Mouse (Mus musculus) embryonic stem cell, embryonic (primary cell): ENCODE measurements around the gene Mdm2.

Source experiments
- CTCF ChIA-PET, 4 experiments: fragments of 300-600 bp in 2 of 4; fragments of 350-600 bp in 2 of 4; sonication (Branson Sonifier 250); formaldehyde crosslinking; loops; one replicate each; lab custom pipeline; 2022; ENCODE audit warnings: inconsistent platforms in 2 of 4; lab: Charles Lee
- POLR2A ChIA-PET, 4 experiments: fragments of 300-600 bp in 2 of 4; fragments of 350-600 bp in 2 of 4; sonication (Branson Sonifier 250); formaldehyde crosslinking; loops; one replicate each; lab custom pipeline; 2022; ENCODE audit warnings: antibody characterized with exemption in 4 of 4, inconsistent platforms in 1 of 4; lab: Charles Lee

Gene Mdm2

DNA sequence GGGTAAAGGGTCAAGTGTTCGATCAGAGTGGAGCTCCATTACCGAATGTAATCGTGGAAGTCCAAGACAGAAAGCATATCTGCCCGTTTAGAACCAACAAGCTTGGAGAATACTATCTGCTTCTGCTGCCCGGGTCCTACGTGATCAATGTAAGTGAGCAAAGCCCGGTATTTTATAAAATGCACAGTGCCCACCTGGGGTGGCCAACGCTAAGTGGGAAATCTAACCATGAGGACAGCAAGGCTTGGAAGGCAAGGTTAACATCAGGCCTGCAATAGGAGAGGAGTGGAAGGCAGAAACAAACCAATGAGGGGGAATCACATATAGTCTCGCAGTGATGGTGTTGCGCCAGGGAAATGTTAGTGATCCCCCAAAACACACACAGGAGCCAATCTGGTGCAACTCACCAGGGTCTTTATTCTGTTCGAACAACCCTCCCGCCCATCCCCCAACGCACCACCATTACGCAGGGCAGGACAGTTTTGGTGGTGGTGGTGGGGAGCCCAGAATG lies 30.5 kb downstream of the Mdm2 start:
- ChIA-PET POLR2A (no interaction called here), CTCF (interaction anchor here in 2 of 4 experiments (0.7 kb wide), 2 partner anchors 86 to 236 kb away, joined by 3 to 4 read pairs; no protein-coding TSS in a partner anchor)

DNA sequence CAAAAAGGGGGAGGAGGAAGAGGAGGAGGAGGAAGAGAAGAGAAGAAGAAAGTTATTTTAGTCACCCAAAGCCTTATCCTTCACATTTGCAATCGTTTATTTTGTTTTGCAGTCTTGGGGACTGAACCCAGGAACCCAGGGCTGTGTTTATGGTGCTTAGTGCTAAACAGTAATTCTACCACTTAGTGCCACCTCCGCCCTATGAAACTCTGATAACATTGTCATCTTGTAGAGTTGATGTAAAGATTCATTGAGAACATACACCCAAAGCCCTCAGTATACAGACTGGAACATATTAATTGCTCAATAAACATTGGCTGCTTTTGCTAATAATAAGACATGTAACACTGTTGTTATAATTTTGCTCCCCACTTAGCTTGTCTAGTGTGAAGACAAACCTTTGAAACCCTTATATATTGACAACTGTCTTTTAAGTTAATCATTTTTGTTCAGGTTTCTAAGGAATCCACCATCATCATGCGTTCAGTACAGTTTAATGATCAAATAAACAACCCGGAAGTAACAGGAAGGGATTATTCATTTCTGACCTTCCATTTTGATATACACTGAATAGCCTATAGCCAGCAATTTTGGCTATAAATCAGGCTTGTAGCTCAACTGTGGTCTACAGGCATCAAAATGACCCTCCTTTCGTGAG lies 31.4 kb downstream of the Mdm2 start:
- CTCF ChIA-PET = interaction anchor here in 2 of 4 experiments (1.4 to 3.0 kb wide), 2 partner anchors 224 kb away, joined by 4 to 11 read pairs; no protein-coding TSS in a partner anchor
- POLR2A ChIA-PET = interaction anchor here in 1 of 4 experiments (0.6 kb wide), 1 partner anchor 26 kb away, joined by 3 read pairs; no protein-coding TSS in a partner anchor

DNA sequence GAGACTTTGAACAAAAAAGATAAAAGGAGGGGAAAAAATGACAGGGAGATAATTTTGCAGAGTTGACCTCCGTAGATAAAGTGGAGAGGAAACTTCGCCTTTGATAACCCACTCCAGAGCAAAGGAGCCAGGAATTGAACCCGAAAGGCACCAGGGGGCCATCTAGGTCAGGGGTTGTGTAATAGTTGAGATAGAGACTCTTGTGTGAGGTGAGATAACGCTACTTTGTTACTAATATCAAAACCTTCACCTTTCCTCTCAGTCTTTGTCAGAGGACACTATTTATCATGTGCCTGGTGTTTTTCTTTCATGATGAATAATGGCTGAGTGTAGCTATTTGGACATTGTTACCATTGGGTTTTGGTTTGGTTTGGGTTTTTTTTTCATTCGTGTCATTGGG lies 32.2 kb downstream of the Mdm2 start:
- CTCF ChIA-PET = interaction anchor here in 2 of 4 experiments (1.4 to 3.0 kb wide), 3 partner anchors 16 to 223 kb away, joined by 3 to 11 read pairs (median 4); no protein-coding TSS in a partner anchor
- POLR2A ChIA-PET = interaction anchor here in 1 of 4 experiments (0.9 to 1.6 kb wide), 2 partner anchors 21 to 33 kb away, joined by 3 to 6 read pairs; partner anchors contain the start of gene Mdm2

DNA sequence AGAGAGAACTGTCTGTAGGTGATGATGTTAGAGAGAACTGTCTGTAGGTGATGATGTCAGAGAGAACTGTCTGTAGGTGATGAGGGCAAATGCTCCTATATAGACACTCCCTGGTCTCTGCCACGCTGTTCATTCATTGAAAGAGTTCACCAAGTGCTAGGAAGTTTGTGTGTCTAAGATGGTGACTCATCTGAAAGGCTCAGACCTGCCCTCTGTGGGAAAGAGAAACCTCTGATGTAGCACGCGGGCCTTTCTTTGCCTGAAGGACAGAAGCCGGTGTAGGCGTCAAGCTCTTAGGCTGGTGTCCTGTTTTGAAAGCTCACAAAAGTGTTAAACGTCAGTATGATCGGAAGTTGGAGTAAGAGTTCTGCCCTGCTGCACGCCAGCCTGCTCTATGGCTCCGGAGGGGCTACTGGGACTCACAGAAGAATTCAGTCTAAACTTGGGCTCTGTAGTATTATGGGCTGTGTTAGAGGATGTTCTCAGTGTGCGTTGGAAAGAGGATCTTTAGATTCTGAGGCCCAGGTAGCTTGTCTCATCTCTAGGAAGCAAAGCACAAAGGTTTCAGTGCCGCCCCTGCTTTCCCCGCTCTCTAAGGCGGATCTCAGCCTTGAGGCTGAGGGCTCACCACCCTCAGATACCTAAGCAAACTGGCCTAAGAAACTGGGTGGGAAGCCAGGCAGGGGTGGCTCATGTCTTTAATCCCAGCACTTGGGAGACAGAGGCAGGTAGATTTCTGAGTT lies 32.9 kb downstream of the Mdm2 start:
- POLR2A ChIA-PET = interaction anchor here in 1 of 4 experiments (0.9 to 1.6 kb wide), 2 partner anchors 21 to 33 kb away, joined by 3 to 6 read pairs; partner anchors contain the start of gene Mdm2

DNA sequence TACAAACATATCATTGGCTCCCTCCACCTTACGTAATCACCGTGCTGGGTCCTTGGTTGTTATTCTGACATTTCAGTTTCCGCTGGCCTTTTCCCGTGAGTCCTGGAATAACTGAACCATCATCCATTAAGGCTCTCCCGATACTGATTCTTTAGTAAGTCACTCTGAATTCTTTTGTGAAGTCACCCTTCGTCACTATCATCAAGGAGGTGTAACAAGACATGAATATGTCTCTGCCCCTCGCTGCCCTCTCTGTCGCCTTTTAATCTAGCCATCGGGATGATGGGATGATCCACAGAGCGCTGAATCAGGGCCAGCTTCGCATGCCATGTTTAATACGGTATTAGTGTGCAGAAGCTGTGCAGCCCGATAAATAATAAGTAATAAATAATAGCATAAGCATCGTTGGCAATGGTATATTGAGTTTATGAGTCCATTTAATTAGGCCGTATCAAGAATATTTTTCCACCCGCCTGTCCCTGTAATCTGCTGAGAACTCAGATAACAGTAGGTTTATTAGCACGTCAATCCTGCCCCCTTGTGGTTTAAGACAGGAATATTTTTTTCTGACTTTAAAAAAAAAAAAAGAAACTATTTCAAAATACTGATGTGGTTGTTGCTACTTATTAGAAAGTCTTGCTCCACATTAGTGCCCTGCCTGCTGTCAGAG lies 33.8 kb downstream of the Mdm2 start:
- POLR2A ChIA-PET = interaction anchor here in 1 of 4 experiments (0.9 to 1.6 kb wide), 2 partner anchors 22 to 33 kb away, joined by 3 to 6 read pairs; no protein-coding TSS in a partner anchor

More for the DNA sequence above, 32.9 kb downstream of the Mdm2 start:
- CTCF ChIA-PET = interaction anchor here in 2 of 4 experiments (1.4 to 3.0 kb wide), 4 partner anchors 15 to 223 kb away, joined by 3 to 11 read pairs (median 6); no protein-coding TSS in a partner anchor

DNA sequence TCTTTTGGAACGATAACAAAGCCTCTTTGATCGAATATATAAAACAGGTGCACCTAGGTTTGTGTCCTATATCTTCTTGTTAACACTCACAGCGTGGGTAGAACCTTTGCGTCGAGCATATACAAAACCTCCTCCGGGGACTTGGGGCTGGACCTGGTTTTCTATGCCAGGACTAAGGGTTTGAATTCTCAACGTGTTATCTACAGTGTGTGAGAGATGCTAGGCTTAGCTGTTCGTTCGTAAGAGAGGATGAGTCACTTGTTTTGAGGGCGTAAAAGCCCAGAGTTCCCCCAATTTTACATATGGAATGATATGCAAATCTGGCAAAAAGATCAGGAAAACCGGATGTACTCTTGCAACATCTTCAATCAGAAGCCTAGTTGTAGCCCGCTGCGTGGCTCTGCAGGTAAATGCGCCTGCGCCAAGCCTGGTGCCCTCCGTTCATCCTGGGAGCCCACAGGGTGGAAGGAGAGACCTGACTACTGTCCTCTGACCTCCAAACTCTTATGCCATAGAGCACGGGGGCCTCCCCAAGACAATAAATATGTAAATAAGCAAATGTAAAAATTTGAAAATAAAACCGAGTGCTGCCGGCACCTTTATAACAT lies 34.4 kb downstream of the Mdm2 start:
- CTCF ChIA-PET = interaction anchor here in 2 of 4 experiments (0.6 to 3.0 kb wide), 6 partner anchors 9 to 222 kb away, joined by 3 to 11 read pairs (median 3); no protein-coding TSS in a partner anchor
- POLR2A ChIA-PET = interaction anchor here in 1 of 4 experiments (0.9 kb wide), 1 partner anchor 32 kb away, joined by 3 read pairs; no protein-coding TSS in a partner anchor

More for the DNA sequence above, 33.8 kb downstream of the Mdm2 start:
- CTCF ChIA-PET = interaction anchor here in 2 of 4 experiments (0.6 to 3.0 kb wide), 5 partner anchors 9 to 222 kb away, joined by 3 to 11 read pairs (median 3); no protein-coding TSS in a partner anchor

DNA sequence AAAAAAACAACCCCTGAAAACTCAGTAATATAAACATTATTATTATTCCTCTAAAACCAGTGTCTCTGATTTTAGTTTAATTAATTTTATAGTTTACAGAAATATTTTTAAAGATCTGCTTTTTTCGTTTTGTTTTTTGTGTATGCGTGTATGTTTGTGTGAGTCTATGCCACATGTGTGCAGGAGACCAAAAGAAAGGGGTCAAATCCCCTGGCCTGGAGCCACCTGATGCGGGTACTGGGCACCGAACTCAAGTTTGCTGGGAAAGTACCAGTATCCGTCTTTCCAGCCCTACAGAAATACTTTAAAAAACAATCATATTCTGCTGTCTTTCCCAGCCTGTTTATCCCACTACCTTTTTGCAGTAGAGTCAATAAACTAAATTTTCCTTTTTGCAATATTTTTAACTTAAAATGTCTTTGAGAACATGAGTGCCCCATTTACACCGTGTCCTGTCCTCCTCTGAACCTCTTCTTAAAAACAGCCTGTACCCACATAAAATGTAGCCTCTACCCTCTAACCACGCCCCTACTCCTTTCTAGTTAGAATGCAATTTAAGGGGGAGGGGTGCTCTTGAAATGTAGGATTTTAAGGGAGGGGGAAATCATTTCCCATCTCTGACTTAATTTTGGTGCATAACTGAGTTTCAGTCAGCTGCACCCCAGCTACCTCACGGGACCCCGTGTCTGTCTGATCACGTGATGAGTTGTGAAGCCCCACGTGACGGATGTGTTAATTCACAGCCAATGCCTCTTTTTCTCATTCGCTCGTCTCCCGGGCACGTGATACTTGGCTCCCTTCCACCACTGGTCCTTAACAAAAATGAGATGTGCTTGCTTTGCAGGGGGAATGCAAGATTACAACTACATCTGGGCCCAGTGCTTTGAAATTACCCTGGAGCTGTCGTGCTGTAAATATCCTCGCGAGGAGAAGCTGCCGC lies 35.2 kb downstream of the Mdm2 start:
- CTCF ChIA-PET = interaction anchor here in 2 of 4 experiments (0.6 to 1.5 kb wide), 4 partner anchors 10 to 221 kb away, joined by 3 to 8 read pairs (median 3); no protein-coding TSS in a partner anchor
- POLR2A ChIA-PET = interaction anchor here in 2 of 4 experiments (0.6 to 0.9 kb wide), 3 partner anchors 32 to 178 kb away, joined by 3 to 6 read pairs (median 5); no protein-coding TSS in a partner anchor

DNA sequence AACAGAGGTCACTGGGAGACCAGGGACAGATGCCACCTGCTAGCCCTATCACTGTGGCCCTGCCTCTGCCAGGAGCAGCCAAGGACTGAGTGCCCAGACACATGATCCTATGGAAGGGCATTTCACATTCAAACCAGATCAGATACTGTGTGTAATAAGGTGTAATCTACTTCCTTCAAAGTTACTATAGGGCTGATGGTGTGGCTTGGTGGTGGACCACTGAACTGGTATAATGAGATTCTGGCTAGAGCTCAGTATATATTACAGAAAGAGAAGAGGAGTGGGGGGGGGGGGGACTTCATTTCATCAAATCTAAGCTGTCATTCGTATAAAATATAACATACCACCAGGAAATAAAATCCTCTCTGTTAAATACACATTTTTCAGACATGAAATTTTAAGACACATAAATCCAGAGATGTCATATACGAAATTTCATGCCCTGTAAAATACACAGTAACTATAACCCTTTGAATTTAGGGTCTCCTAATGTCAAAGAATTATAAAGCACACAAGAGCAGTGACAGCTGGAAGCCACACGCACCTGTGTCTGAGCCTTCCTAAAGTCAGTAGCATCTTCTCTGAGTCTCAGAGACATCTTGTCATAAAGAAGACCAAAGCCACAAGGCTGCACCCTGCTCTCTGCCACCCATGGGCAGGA lies 36.1 kb downstream of the Mdm2 start:
- CTCF ChIA-PET = interaction anchor here in 2 of 4 experiments (0.6 kb wide), 3 partner anchors 13 to 177 kb away, joined by 3 to 4 read pairs (median 4); no protein-coding TSS in a partner anchor
- POLR2A ChIA-PET = interaction anchor here in 2 of 4 experiments (0.6 to 0.7 kb wide), 3 partner anchors 157 to 219 kb away, joined by 3 to 6 read pairs (median 5); no protein-coding TSS in a partner anchor

DNA sequence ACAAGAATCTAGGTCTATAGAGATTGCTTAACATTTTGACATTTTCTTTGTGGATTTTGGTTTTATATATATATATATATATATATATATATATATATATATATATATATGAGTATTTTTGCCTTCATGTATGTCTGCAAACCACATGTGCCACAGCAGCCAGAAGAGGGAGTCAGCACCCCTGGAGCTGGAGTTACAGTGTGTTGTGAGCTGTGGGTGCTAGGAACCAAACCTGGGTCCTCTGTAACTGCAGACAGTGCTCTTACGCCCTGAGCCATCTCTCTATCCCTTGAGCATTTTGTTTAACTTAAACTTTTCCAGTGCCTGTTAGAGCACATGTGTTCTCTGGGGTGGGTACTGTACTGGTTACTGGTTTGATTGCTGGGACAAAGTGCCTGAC lies 36.6 kb downstream of the Mdm2 start:
- CTCF ChIA-PET = interaction anchor here in 2 of 4 experiments (0.6 kb wide), 3 partner anchors 14 to 176 kb away, joined by 3 to 4 read pairs (median 4); no protein-coding TSS in a partner anchor
- POLR2A ChIA-PET = interaction anchor here in 1 of 4 experiments (0.6 kb wide), 1 partner anchor 219 kb away, joined by 3 read pairs; no protein-coding TSS in a partner anchor

DNA sequence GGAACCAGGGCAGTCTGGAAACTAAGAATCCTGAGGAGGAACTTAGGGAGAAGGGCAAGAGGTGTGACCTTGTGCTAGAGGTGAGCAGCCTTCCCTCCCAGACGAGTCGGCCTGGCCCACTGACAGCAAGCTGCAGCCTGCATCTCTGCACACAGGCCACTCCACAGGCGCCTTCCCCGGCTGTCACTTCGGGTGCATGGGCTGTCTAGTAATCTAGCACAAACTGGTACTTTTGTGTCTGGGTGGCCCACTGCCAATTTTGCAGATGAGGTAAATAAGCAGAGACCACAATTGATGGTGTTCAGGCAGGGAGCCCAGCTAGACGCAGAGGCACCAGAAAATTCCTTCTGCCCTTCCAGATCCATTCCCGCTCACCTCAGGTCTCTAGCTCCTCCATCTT lies 37.9 kb downstream of the Mdm2 start:
- ChIA-PET CTCF (no interaction called here), POLR2A (interaction anchor here in 2 of 4 experiments (0.6 to 0.7 kb wide), 2 partner anchors 37 to 625 kb away, joined by 3 to 4 read pairs; no protein-coding TSS in a partner anchor)

DNA sequence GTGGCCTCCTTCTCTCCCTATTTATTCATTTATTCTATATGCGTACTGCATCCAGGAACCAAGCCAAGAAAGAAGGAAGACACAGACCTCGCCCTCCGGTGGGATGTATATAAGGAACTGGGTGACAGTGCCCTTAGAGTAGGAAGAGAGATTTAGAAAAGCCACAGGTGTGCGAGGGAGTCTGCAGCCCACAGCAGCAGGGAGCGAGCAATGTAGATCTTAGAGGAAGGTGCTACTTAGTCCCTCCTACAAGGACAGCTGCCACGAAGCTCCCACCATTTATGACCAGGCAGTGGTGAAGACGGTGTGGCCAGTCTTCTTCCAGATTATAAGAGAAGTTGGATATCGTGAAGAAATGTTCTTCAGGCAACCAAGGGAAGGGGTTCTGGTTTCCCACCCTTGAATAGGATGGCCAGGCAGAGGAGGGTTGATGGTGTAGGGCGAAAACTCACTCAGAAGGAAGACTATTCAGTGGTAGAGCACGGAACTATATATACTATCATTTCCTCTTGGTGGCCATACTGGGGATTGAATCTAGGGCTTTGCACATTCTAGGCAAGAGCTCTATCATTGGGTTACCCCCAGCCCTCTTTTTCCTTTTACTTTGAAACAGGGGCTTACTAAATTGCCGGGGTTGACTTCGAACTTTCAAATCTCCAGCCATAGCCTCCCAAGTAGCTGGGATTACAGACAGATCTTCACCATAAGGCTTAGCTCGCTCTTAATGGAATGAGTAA lies 38.5 kb downstream of the Mdm2 start:
- POLR2A ChIA-PET = interaction anchor here in 2 of 4 experiments (0.7 to 1.0 kb wide), 2 partner anchors 13 to 38 kb away, joined by 3 to 4 read pairs; no protein-coding TSS in a partner anchor

DNA sequence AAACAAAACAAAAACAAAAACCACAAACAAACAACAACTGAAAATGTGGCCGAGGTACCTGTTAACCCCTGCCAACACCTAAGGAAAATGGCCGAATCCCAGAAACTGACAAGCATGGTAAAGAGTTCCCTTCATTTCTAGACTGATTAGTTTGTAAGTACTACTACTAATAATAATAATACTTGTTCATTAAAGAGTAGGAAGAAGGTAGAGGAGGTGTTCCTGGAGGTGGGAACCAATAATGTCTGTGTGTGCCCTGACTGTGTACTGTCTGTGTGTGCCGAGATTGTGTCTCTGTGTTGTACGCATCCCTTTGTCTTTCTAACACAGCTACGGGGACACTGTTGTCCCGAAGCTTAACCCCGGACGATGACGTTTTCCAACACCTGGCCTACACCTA lies 39.3 kb downstream of the Mdm2 start:
- POLR2A ChIA-PET = interaction anchor here in 1 of 4 experiments (1.0 kb wide), 1 partner anchor 13 kb away, joined by 3 read pairs; no protein-coding TSS in a partner anchor
- CTCF ChIA-PET = no interaction called here

More for the DNA sequence above, 38.5 kb downstream of the Mdm2 start:
- CTCF ChIA-PET = no interaction called here

DNA sequence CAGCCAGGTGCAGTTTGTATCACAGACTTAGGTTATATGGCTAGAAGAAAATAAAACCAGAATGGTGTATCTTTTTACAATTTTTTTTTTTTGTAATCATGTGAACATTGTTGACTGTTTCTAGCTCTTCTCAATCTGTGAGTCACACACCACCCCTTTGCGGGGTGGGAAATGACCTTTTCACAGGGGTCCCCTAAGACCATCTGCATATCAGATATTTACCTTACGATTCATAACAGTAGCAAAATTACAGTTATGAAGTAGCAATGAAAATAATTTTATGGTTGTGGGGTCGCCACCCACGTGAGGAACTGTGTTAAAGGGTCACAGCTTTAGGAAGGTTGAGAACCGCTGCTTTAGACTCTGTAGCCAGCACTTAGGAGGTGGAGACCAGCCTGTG lies 39.8 kb downstream of the Mdm2 start:
- CTCF ChIA-PET = interaction anchor here in 2 of 4 experiments (0.6 to 0.7 kb wide), 4 partner anchors 11 to 847 kb away, joined by 3 to 6 read pairs (median 3); no protein-coding TSS in a partner anchor

DNA sequence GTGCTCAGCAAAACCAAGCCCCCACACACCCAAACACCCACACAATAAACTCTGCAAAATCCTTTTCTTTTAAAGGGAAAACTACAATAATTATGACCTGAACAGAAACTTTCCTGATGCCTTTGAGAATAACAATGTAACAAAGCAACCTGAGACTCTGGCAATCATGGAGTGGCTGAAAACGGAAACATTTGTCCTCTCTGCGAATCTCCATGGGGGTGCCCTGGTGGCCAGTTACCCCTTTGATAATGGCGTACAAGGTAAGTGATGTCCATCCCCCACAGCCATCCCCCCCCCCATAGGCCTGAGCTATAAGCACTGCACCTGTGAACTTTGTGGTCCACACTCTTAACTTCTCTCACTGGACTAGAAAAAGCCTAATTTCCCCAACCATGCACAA lies 40.5 kb downstream of the Mdm2 start:
- CTCF ChIA-PET = interaction anchor here in 2 of 4 experiments (0.6 to 0.7 kb wide), 5 partner anchors 10 to 848 kb away, joined by 3 to 9 read pairs (median 3); no protein-coding TSS in a partner anchor
- POLR2A ChIA-PET = interaction anchor here in 1 of 4 experiments (0.6 kb wide), 1 partner anchor 192 kb away, joined by 3 read pairs; no protein-coding TSS in a partner anchor

More for the DNA sequence above, 39.8 kb downstream of the Mdm2 start:
- POLR2A ChIA-PET = interaction anchor here in 2 of 4 experiments (0.6 to 1.0 kb wide), 2 partner anchors 14 to 193 kb away, joined by 3 read pairs; no protein-coding TSS in a partner anchor
